In the genomic region with DNA sequence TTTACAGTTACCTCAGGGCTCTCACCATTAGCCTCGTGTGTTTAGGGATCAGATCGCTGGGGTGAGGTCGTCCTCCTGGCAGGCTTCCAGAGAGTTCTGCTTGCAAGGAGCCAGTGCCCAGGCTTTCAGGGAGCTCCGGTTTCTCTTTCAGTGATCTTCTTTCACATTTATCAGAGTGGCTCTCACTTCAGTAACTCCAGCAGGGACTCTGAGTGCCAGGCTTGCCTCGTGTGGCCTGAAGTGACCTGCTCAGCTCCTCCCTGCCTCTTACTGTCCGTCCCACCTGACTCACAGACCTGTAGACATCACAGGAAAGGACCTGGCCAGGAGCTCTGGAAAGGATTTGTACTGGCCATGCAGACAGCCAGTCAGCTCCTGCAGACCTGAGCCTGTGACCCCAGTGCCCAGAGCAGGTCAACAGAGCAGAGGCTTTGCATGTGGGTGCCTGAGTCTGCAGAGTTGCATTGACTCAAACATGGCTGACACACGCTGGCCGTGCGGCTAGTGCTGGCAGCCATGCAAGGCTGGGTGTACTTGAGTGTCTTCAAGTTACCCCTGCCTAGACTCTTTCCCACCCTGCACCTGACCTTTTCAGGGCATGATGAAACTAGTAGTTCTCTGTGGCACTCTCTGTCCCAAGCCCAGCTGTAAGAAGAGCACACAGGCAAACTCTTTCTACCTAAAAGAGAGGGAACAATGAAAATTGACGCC, we compare ENCODE assay signal across 8 mouse cellular contexts.
DNase-seq lines count a peak whose midpoint lies in the region; ATAC-seq lines count a peak whose summit lies in the region.

No protein-coding gene starts in this region.

- no peak overlapping the region for H3K9ac ChIP-seq in heart, embryonic 13.5 days

- peak; percentile 33 for DNase-seq in ovary, postnatal 36 days (ENCODE audit: low spot score)
- no peak for DNase-seq in ovary, postnatal 14 days (ENCODE audit: low spot score)
- peak; percentile 69 to 73 for DNase-seq in kidney, postnatal 36 days
- peak; percentile 49 for DNase-seq in mesoderm, embryonic 11.5 days (ENCODE audit: low read depth, low spot score)
- no peak for DNase-seq in adrenal gland, postnatal 14 days
- DNase-seq in right cerebral cortex, adult 18-20 months = no peak
- DNase-seq in urinary bladder, postnatal 36 days (ENCODE audit: low spot score in 2 of 2) = no peak

- no peaks in the 10 kb centered on the region for H3K27me3 ChIP-seq in heart, embryonic 13.5 days (replicated peaks)

- H3K4me2 ChIP-seq in heart, embryonic 13.5 days = no peak overlapping the region

- H3K27ac ChIP-seq in heart, embryonic 13.5 days (replicated peaks) = peak overlapping the region; percentile 48

- no peaks in the 10 kb centered on the region for H3K9me3 ChIP-seq in heart, embryonic 13.5 days

- H3K4me1 ChIP-seq in heart, embryonic 13.5 days = peaks cover 47% of the 10 kb centered on the region

- H3K4me3 ChIP-seq in heart, embryonic 13.5 days = no peak overlapping the region

- WGBS in heart, embryonic 13.5 days = 42% methylated on average over 10 of the region's 10 CpGs

- ATAC-seq in heart, embryonic 13.5 days (ENCODE audit: extremely low read depth, insufficient number of reproducible peaks, low FRiP score, low TSS enrichment) = no peak

- H3K36me3 ChIP-seq in heart, embryonic 13.5 days = no peaks in the 10 kb centered on the region

Comparison
In these comparisons a context has a peak if more than half of its experiments do, and no peak if none do; other contexts are left out.
1. DNase-seq: peak in ovary, postnatal 36 days (single experiment), kidney, postnatal 36 days (2 of 2) and mesoderm, embryonic 11.5 days (single experiment); none in ovary, postnatal 14 days (single experiment), adrenal gland, postnatal 14 days (single experiment), right cerebral cortex, adult 18-20 months (single experiment) and urinary bladder, postnatal 36 days (0 of 2).